Mouse (Mus musculus) stomach, embryonic 16.5 days (tissue): Measurements from ENCODE around the gene Trpc4ap. TPM values are rescaled to one million over a fixed set of nuclear protein-coding genes. Genes with fewer than 3 reads are reported as not detected.

Source experiments
- ATAC-seq: fragments of 200-750 bp; cut with Nextera tagmentation; 2 replicates; pipeline ENCODE4 v1.8.0; 2017; ENCODE audit warnings: moderate number of reproducible peaks, moderate TSS enrichment; ENCODE audit not compliant: insufficient read depth, low FRiP score
- H3K27ac ChIP-seq: fragments of 300-500 bp; sonication (generic); 2 replicates; pipeline ENCODE4 v1.5.1; 2014; ENCODE audit warnings: low read length
- H3K27me3 ChIP-seq: fragments of 300-500 bp; sonication (generic); 2 replicates; pipeline ENCODE4 v1.6.1; 2014; ENCODE audit warnings: low read length, control low read depth, mixed read lengths; ENCODE audit not compliant: control insufficient read depth, insufficient read depth
- H3K36me3 ChIP-seq: fragments of 300-500 bp; sonication (generic); 2 replicates; pipeline ENCODE4 v1.6.1; 2014; ENCODE audit warnings: low read length; ENCODE audit not compliant: control insufficient read depth, insufficient read depth
- H3K4me1 ChIP-seq: fragments of 300-500 bp; sonication (generic); 2 replicates; pipeline ENCODE4 v1.6.1; 2014; ENCODE audit warnings: low read length, control low read depth, mixed read lengths; ENCODE audit not compliant: control insufficient read depth, insufficient read depth
- H3K4me2 ChIP-seq: fragments of 300-500 bp; sonication (generic); 2 replicates; pipeline ENCODE4 v1.6.1; 2014; ENCODE audit warnings: low read depth, low read length, mixed read lengths
- H3K4me3 ChIP-seq: fragments of 300-500 bp; sonication (generic); replicated peaks from 2 replicates; pipeline ENCODE4 v1.5.1; 2014; ENCODE audit warnings: mild to moderate bottlenecking, low read length
- H3K9ac ChIP-seq: fragments of 300-500 bp; sonication (generic); 2 replicates; pipeline ENCODE4 v1.6.1; 2014; ENCODE audit warnings: low read length
- H3K9me3 ChIP-seq: fragments of 300-500 bp; sonication (generic); replicated peaks from 2 replicates; pipeline ENCODE4 v1.6.1; 2016; ENCODE audit warnings: low read length, control low read depth; ENCODE audit not compliant: control insufficient read depth
- WGBS: fragments of 180-500 bp; shearing (Covaris S2); extraction: QIAGEN DNeasy Blood & Tissue Kit; methylation state at CpG from one replicate; pipeline ENCODE4 v1.1.7; 2014; 5-methylcytosine and 5-hydroxymethylcytosine counted together
- polyA plus RNA-seq: library from polyadenylated mRNA; unstranded; fragments of >200 nt; fragmentation: Nextera tagmentation; extraction: Ambion mirVana; gene quantifications from 2 replicates; pipeline ENCODE4 v1.2.1, GENCODE M21; 2015

Trpc4ap gene
- polyA plus RNA-seq, 1 experiment from 2014 or later = 115 TPM

DNA sequence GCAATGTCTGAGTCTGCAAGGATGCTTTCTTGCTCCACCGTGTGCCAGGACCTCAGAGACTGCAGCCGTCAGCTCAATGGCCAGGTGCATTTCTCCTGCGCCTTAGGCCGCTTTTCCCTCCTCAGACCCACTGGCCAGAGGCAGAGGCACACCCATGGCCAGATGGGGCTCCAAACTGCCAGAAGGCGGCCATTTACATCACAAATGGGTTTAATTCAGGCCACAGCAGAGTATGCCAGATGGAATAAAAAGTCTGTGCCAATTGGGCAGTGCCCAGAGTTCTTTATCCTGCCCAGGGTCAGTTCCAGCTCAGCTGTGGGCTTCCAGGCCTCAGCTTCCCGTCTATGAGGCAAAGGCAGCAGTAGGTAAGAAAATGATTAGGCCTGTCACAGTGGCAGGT, 51.5 kb downstream of the Trpc4ap start:
- no peaks in the 10 kb centered on the region for H3K9me3 ChIP-seq
- no peaks in the 10 kb centered on the region for H3K27me3 ChIP-seq
- H3K4me1 ChIP-seq = no peaks in the 10 kb centered on the region
- H3K9ac ChIP-seq = no peak overlapping the region
- WGBS = 87% methylated on average over 6 of the region's 6 CpGs
- no peak overlapping the region for H3K27ac ChIP-seq
- no peak for ATAC-seq
- H3K4me3 ChIP-seq = no peak overlapping the region
- peaks cover 25% of the 10 kb centered on the region for H3K36me3 ChIP-seq
- no peak overlapping the region for H3K4me2 ChIP-seq

DNA sequence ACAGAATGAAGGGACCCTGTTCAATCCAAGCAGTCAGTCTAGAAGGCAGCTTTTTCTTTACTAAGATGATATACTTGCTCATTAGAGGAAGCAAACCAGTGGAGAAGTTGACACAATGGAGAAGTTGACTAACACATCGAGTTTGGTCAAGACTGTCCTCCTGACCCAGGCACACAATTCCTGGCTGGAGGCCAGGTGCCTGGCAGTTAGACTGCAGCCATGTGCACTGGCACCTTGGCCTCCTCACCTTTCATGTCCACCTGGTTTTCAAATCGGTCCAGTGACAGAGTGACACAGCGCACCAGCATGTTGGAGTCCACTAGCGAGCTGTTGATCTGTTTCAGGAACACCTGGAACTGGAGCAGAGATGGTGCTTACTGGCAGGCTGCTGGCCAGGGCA, 54.8 kb downstream of the Trpc4ap start:
- no peaks in the 10 kb centered on the region for H3K4me1 ChIP-seq
- H3K27me3 ChIP-seq = no peaks in the 10 kb centered on the region
- no peak overlapping the region for H3K27ac ChIP-seq
- H3K4me2 ChIP-seq = no peak overlapping the region
- 81% methylated on average over 4 of the region's 4 CpGs for WGBS
- H3K36me3 ChIP-seq = peaks cover 43% of the 10 kb centered on the region
- no peak overlapping the region for H3K4me3 ChIP-seq
- no peaks in the 10 kb centered on the region for H3K9me3 ChIP-seq
- no peak for ATAC-seq
- H3K9ac ChIP-seq = no peak overlapping the region

DNA sequence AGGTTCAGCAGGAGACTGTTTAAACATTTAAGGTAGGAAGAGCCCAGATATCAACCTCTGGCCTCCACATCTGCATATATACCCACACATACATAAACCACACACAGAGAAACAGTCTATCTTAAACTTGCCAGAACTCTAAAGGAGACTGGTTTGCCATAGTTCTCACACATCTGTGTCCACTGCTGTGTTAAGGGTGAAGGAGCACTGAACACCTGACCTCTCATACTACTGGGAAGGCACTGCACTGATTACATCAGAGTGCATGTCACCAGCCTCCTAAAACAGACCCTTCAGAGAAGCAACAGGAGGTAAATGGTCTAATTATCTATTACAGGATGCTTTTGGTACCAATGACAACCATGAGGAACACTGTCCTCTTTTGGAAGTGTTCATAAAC, 55.3 kb downstream of the Trpc4ap start:
- Histone ChIP-seq H3K9me3 (no peaks in the 10 kb centered on the region), H3K4me1 (no peaks in the 10 kb centered on the region), H3K9ac (no peak overlapping the region), H3K4me3 (no peak overlapping the region), H3K27me3 (peaks cover 4% of the 10 kb centered on the region; the same call in 1 of the 2 replicates), H3K36me3 (peaks cover 43% of the 10 kb centered on the region), H3K4me2 (no peak overlapping the region), H3K27ac (no peak overlapping the region)
- no peak for ATAC-seq

DNA sequence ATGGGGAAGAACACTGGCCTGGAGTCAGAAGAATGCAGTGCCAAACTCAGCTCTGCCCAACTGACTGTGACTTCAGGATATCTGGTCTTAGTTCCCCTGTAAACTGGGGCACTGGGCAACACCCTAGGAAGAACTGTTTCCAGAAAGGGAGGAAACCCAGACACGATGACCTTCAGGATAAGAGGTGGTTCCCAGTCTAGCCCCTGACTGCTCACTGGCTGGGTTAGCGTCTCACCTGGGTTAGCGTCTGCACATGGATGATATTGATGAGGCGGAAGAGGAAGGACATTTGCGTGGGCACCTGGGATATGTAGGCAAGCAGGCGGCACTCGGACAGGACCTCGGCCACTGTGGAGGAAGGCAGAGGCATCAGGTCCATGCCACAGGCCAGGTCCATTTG, 56.2 kb downstream of the Trpc4ap start:
- H3K27me3 ChIP-seq = peaks cover 11% of the 10 kb centered on the region; the same call in 1 of the 2 replicates
- H3K9me3 ChIP-seq = no peaks in the 10 kb centered on the region
- no peak for ATAC-seq
- H3K9ac ChIP-seq = no peak overlapping the region
- H3K4me2 ChIP-seq = no peak overlapping the region
- H3K4me1 ChIP-seq = no peaks in the 10 kb centered on the region
- no peak overlapping the region for H3K27ac ChIP-seq
- whole genome bisulfite sequencing = 92% methylated on average over 8 of the region's 8 CpGs
- no peak overlapping the region for H3K4me3 ChIP-seq
- H3K36me3 ChIP-seq = peaks cover 38% of the 10 kb centered on the region

DNA sequence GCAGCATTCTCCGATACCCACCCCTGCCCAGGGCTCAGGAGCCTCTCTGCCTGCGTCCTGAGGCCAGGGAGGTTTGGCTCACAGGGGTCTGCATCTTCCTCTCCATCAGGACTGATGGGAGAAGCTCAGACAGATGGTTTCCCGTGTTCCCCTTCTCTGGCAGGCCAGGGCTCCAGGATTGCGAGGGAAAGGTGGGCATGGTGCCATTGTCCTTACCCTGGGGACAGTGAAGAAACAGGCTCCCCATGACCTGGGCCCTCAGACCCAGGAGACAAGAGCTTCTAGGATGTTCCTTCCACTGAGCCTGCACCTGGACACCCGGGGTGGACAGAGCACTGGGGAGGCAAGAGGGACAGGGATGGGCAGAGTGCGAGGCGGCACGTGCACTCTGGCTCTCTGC, 57.6 kb downstream of the Trpc4ap start:
- Histone ChIP-seq H3K9ac (no peak overlapping the region), H3K9me3 (no peaks in the 10 kb centered on the region), H3K36me3 (peaks cover 38% of the 10 kb centered on the region), H3K27me3 (peaks cover 24% of the 10 kb centered on the region), H3K4me1 (peaks cover 2% of the 10 kb centered on the region), H3K4me2 (no peak overlapping the region), H3K4me3 (no peak overlapping the region), H3K27ac (no peak overlapping the region)
- WGBS = 90% methylated on average over 8 of the region's 8 CpGs
- ATAC-seq = no peak

DNA sequence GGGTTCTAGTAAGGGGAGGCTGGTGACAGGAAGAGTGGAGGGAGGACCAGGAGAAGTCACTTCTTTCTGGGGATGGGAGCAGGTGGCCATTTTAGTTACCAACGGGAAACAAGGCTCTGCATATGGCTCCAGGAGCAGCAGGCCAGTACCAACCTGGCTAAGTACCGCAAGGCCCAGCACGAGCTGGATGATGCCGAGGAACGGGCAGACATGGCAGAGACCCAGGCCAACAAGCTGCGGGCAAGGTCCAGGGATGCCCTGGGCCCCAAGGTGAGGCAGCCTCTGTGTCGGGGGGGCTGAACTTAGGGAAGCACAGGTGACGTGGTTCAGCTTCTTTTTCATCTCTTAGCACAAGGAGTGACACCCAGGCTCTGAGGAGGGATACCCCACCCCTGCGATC, 58.5 kb downstream of the Trpc4ap start:
- H3K9me3 ChIP-seq = no peaks in the 10 kb centered on the region
- no peak for ATAC-seq
- H3K9ac ChIP-seq = no peak overlapping the region
- no peak overlapping the region for H3K27ac ChIP-seq
- 89% methylated on average over 9 of the region's 9 CpGs for WGBS
- peaks cover 5% of the 10 kb centered on the region for H3K4me1 ChIP-seq
- peaks cover 28% of the 10 kb centered on the region for H3K27me3 ChIP-seq
- H3K4me2 ChIP-seq = no peak overlapping the region
- no peak overlapping the region for H3K4me3 ChIP-seq
- H3K36me3 ChIP-seq = peaks cover 33% of the 10 kb centered on the region

DNA sequence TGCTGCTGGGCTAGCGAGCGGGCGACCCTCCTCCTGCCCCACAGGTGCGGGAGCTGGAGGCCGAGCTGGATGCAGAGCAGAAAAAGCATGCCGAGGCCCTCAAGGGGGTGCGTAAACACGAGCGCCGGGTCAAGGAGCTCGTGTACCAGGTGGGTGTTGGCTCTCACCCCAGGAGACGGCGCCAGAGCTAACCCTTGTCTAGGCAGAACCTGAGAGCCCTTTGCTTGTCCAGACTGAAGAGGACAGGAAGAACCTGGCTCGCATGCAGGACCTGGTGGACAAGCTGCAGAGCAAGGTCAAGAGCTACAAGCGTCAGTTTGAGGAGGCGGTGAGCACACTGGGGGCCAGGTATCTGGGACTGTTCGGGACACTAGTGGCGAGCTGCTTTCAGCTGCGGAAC, 59.1 kb downstream of the Trpc4ap start:
- 60% methylated on average over 19 of the region's 19 CpGs for WGBS
- Histone ChIP-seq H3K9me3 (no peaks in the 10 kb centered on the region), H3K36me3 (peaks cover 33% of the 10 kb centered on the region), H3K4me1 (peaks cover 5% of the 10 kb centered on the region), H3K27me3 (peaks cover 31% of the 10 kb centered on the region), H3K4me3 (no peak overlapping the region), H3K4me2 (no peak overlapping the region), H3K9ac (no peak overlapping the region), H3K27ac (no peak overlapping the region)
- no peak for ATAC-seq

DNA sequence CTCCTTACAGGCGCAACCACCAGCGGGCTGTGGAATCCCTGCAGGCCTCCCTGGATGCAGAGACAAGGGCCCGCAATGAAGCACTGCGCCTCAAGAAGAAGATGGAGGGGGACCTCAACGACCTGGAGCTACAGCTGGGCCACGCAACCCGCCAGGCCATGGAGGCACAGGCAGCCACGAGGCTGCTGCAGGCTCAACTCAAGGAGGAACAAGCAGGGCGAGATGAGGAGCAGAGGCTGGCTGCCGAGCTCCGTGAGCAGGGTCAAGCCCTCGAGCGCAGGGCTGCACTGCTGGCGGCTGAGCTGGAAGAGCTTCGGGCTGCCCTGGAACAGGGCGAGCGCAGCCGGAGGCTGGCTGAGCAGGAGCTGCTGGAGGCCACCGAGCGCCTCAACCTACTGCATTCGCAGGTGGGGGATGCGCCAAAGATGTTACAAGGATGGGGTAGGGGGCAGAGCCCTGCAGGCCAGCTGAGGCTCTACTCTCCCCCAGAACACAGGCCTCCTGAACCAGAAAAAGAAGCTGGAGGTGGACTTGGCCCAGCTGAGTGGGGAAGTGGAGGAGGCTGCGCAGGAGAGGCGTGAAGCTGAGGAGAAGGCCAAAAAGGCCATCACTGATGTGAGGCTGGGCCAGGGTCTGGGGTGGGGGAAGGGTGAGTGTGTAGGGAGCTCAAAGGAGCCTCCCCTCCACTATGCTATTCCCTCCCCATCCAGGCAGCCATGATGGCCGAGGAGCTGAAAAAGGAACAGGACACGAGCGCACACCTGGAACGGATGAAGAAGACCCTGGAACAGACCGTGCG, 59.8 kb downstream of the Trpc4ap start:
- WGBS = 73% methylated on average over 30 of the region's 30 CpGs
- Histone ChIP-seq H3K36me3 (peaks cover 30% of the 10 kb centered on the region), H3K27me3 (peaks cover 31% of the 10 kb centered on the region), H3K9ac (no peak overlapping the region), H3K9me3 (no peaks in the 10 kb centered on the region), H3K27ac (no peak overlapping the region), H3K4me3 (no peak overlapping the region), H3K4me2 (no peak overlapping the region), H3K4me1 (peaks cover 5% of the 10 kb centered on the region)
- ATAC-seq = no peak

DNA sequence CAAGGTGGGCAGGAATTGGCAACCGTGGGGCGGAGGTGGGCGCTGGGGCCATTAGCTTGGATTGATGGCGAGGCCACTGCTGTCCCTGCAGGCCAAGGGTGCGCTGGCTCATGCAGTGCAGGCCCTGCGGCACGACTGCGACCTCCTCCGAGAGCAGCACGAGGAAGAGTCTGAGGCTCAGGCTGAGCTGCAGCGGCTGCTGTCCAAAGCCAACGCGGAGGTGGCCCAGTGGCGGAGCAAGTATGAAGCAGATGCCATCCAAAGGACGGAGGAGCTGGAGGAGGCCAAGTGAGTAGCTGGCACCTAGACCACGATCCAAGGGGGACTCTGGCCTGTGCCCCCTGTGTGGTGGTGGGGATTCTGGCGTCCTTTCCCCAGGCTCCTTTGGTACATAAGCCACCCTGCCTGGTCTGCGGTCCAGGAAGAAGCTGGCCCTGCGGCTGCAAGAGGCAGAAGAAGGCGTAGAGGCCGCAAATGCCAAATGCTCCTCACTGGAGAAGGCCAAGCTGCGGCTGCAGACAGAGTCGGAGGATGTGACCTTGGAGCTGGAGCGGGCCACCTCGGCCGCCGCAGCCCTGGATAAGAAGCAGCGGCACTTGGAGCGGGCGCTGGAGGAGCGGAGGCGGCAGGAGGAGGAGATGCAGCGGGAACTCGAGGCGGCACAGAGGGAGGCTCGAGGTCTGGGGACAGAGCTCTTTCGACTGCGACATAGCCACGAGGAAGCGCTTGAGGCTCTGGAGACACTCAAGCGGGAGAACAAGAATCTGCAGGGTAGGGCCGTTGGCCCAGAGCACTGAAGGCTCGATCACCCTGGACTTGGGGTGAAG, 61.4 kb downstream of the Trpc4ap start:
- Histone ChIP-seq H3K27ac (no peak overlapping the region), H3K4me1 (peaks cover 5% of the 10 kb centered on the region), H3K4me2 (no peak overlapping the region), H3K27me3 (peaks cover 31% of the 10 kb centered on the region), H3K9me3 (no peaks in the 10 kb centered on the region), H3K9ac (no peak overlapping the region; the same call in 1 of the 2 replicates), H3K4me3 (no peak overlapping the region), H3K36me3 (peaks cover 22% of the 10 kb centered on the region)
- WGBS = 45% methylated on average over 43 of the region's 43 CpGs
- ATAC-seq = no peak
